Mouse (Mus musculus): Measurements from ENCODE around the gene Olfr855. TPM values are rescaled to one million over a fixed set of nuclear protein-coding genes. Genes with fewer than 3 reads are reported as not detected.

Gene Olfr855
- not detected in 2 replicates for polyA plus RNA-seq (2011; ENCODE audit: insufficient read depth, insufficient read length, low replicate concordance, missing spikeins)

GRCm38 (mm10) chr9:19582317-19582716 is at the start of gene Olfr855:
TSS of gene Olfr855 (plus strand) at chr9:19582617.
- no peak within 1 kb of the TSS for H3K4me3 ChIP-seq (replicated peaks; ENCODE audit: control insufficient read depth, low read depth, low read length)
- H3K4me1 ChIP-seq (ENCODE audit: control insufficient read depth, insufficient read depth, low read length) = no peaks in the 10 kb centered on the region
- H3K27ac ChIP-seq (ENCODE audit: control insufficient read depth, insufficient read depth, low read depth, low read length, poor library complexity) = no peak within 1 kb of the TSS
- TF ChIP-seq POLR2A (IDR thresholded peaks at IDR 0.05; ENCODE audit: borderline replicate concordance, control insufficient read depth, low read depth, low read length) (no peak), CTCF (IDR thresholded peaks at IDR 0.05; ENCODE audit: control insufficient read depth, insufficient read depth, low read length) (no peak)

- WGBS = 71% methylated on average over 1 of the region's 1 CpGs
- no peaks in the 10 kb centered on the region for H3K4me1 ChIP-seq (ENCODE audit: control insufficient read depth, insufficient read depth, low read length)
- no peak within 1 kb of the TSS for H3K4me3 ChIP-seq (replicated peaks; ENCODE audit: control insufficient read depth, low read depth, low read length)
- H3K27ac ChIP-seq (ENCODE audit: control insufficient read depth, insufficient read depth, low read depth, low read length, poor library complexity) = no peak within 1 kb of the TSS
- no peak for TF ChIP-seq CTCF (IDR thresholded peaks at IDR 0.05; ENCODE audit: control insufficient read depth, insufficient read depth, low read length)
- TF ChIP-seq POLR2A (IDR thresholded peaks at IDR 0.05; ENCODE audit: borderline replicate concordance, control insufficient read depth, low read depth, low read length) = no peak
These were observed 41.4 kb upstream of the Olfr855 start, which contains the start of gene Olfr853 for GRCm38 (mm10) chr9:19540976-19541375. TSS of gene Olfr853 (minus strand) at chr9:19541076.

- Histone ChIP-seq H3K4me3 (replicated peaks; ENCODE audit: control insufficient read depth, low read depth, low read length) (no peak within 1 kb of the TSS), H3K4me1 (ENCODE audit: control insufficient read depth, insufficient read depth, low read length) (no peaks in the 10 kb centered on the region), H3K27ac (ENCODE audit: control insufficient read depth, insufficient read depth, low read depth, low read length, poor library complexity) (no peak within 1 kb of the TSS)
- TF ChIP-seq POLR2A (IDR thresholded peaks at IDR 0.05; ENCODE audit: borderline replicate concordance, control insufficient read depth, low read depth, low read length) (no peak), CTCF (IDR thresholded peaks at IDR 0.05; ENCODE audit: control insufficient read depth, insufficient read depth, low read length) (no peak)
- 64% methylated on average over 1 of the region's 1 CpGs for WGBS
These were observed 15.1 kb upstream of the Olfr855 start, which contains the start of gene Olfr854 for GRCm38 (mm10) chr9:19567282-19567681. TSS of gene Olfr854 (minus strand) at chr9:19567382.

- Histone ChIP-seq H3K4me3 (replicated peaks; ENCODE audit: control insufficient read depth, low read depth, low read length) (no peak overlapping the region), H3K27ac (ENCODE audit: control insufficient read depth, insufficient read depth, low read depth, low read length, poor library complexity) (no peak overlapping the region), H3K4me1 (ENCODE audit: control insufficient read depth, insufficient read depth, low read length) (no peaks in the 10 kb centered on the region)
- 95% methylated on average over 3 of the region's 3 CpGs for WGBS
- TF ChIP-seq CTCF (IDR thresholded peaks at IDR 0.05; ENCODE audit: control insufficient read depth, insufficient read depth, low read length) (no peak), POLR2A (IDR thresholded peaks at IDR 0.05; ENCODE audit: borderline replicate concordance, control insufficient read depth, low read depth, low read length) (no peak)
These were observed 38.9 kb downstream of the Olfr855 start for GRCm38 (mm10) chr9:19621297-19621696.

GRCm38 (mm10) chr9:19621843-19622822 is 39.7 kb downstream of the Olfr855 start, which contains the start of gene Zfp317:
TSS of gene Zfp317 (plus strand) at chr9:19622102.
- Histone ChIP-seq H3K4me1 (ENCODE audit: control insufficient read depth, insufficient read depth, low read length) (no peaks in the 10 kb centered on the region), H3K4me3 (replicated peaks; ENCODE audit: control insufficient read depth, low read depth, low read length) (peak within 1 kb of the TSS; percentile 73), H3K27ac (ENCODE audit: control insufficient read depth, insufficient read depth, low read depth, low read length, poor library complexity) (peak within 1 kb of the TSS; percentile 82)
- WGBS = 2% methylated on average over 35 of the region's 35 CpGs
- peak; percentile 42; the same call in 1 of the 2 replicates for TF ChIP-seq POLR2A (IDR thresholded peaks at IDR 0.05; ENCODE audit: borderline replicate concordance, control insufficient read depth, low read depth, low read length)
- no peak for TF ChIP-seq CTCF (IDR thresholded peaks at IDR 0.05; ENCODE audit: control insufficient read depth, insufficient read depth, low read length)

DNA sequence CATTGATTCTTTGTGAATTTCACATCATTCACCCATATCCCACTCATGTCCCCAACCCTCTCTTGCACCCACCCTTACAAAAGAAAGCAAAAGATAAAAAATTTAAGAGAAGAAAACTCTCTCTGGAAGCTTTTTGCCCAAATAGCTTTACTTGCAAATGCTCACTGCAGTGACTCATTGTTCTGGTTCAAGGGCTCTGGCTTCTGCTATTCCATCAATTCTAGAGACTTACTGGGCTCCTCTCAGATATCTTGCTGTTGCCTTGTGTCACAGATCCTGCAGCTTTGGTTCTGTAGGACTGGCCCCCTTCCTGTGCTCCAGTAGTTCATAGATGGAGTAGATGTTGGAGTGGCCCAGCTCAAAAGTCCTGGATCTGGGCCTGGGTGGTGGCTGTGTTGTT is 47.2 kb downstream of the Olfr855 start:
- Histone ChIP-seq H3K4me3 (replicated peaks; ENCODE audit: control insufficient read depth, low read depth, low read length) (no peak overlapping the region), H3K27ac (ENCODE audit: control insufficient read depth, insufficient read depth, low read depth, low read length, poor library complexity) (no peak overlapping the region), H3K4me1 (ENCODE audit: control insufficient read depth, insufficient read depth, low read length) (no peaks in the 10 kb centered on the region)
- no peak for TF ChIP-seq POLR2A (IDR thresholded peaks at IDR 0.05; ENCODE audit: borderline replicate concordance, control insufficient read depth, low read depth, low read length)
- no peak for TF ChIP-seq CTCF (IDR thresholded peaks at IDR 0.05; ENCODE audit: control insufficient read depth, insufficient read depth, low read length)

Other genes starting within 250 kb of the Olfr855 start
- gene Olfr845, start 246.2 kb upstream of the Olfr855 start, polyA plus RNA-seq (2011; ENCODE audit: insufficient read depth, insufficient read length, low replicate concordance, missing spikeins) = not detected in 2 replicates
- not detected in 2 replicates for gene Olfr846, start 218.6 kb upstream of the Olfr855 start, polyA plus RNA-seq (2011; ENCODE audit: insufficient read depth, insufficient read length, low replicate concordance, missing spikeins)
- gene Olfr847, start 203.9 kb upstream of the Olfr855 start, polyA plus RNA-seq (2011; ENCODE audit: insufficient read depth, insufficient read length, low replicate concordance, missing spikeins) = not detected in 2 replicates
- not detected in 2 replicates for gene Olfr849, start 142.4 kb upstream of the Olfr855 start, polyA plus RNA-seq (2011; ENCODE audit: insufficient read depth, insufficient read length, low replicate concordance, missing spikeins)
- not detected in 2 replicates for gene Olfr850, start 104.4 kb upstream of the Olfr855 start, polyA plus RNA-seq (2011; ENCODE audit: insufficient read depth, insufficient read length, low replicate concordance, missing spikeins)
- gene Olfr851, start 89.3 kb upstream of the Olfr855 start, polyA plus RNA-seq (2011; ENCODE audit: insufficient read depth, insufficient read length, low replicate concordance, missing spikeins) = not detected in 2 replicates
- gene Olfr853, start 41.5 kb upstream of the Olfr855 start, polyA plus RNA-seq (2011; ENCODE audit: insufficient read depth, insufficient read length, low replicate concordance, missing spikeins) = not detected in 2 replicates
- gene Olfr854, start 15.2 kb upstream of the Olfr855 start, polyA plus RNA-seq (2011; ENCODE audit: insufficient read depth, insufficient read length, low replicate concordance, missing spikeins) = not detected in 2 replicates
- gene Zfp317, start 39.5 kb downstream of the Olfr855 start, polyA plus RNA-seq (2011; ENCODE audit: insufficient read depth, insufficient read length, low replicate concordance, missing spikeins) = 4.4 and 8.6 TPM in 2 replicates
- not detected in 2 replicates for gene Olfr857, start 126.8 kb downstream of the Olfr855 start, polyA plus RNA-seq (2011; ENCODE audit: insufficient read depth, insufficient read length, low replicate concordance, missing spikeins)
- gene Olfr58, start 197.7 kb downstream of the Olfr855 start, polyA plus RNA-seq (2011; ENCODE audit: insufficient read depth, insufficient read length, low replicate concordance, missing spikeins) = not detected in 2 replicates
- gene Olfr859, start 222.3 kb downstream of the Olfr855 start, polyA plus RNA-seq (2011; ENCODE audit: insufficient read depth, insufficient read length, low replicate concordance, missing spikeins) = not detected in 2 replicates